Mouse (Mus musculus) adrenal gland, adult 2 months (tissue): ENCODE data around the gene Birc2. TPM values are rescaled to one million over a fixed set of nuclear protein-coding genes. Genes with fewer than 3 reads are reported as not detected.

Source experiments
- DNase-seq: peaks from one replicate; pipeline ENCODE4 v3.0.0; 2021
- microRNA-seq, 2 experiments: library from miRNA; unstranded; fragments of <30 nt; microRNA quantifications; one replicate each; pipeline ENCODE4 v1.2.0; 2021
- polyA plus RNA-seq: library from polyadenylated mRNA; depleted of rRNA; stranded (reverse); fragments of >200 nt; gene quantifications from 2 replicates; pipeline ENCODE4 v1.2.3, GENCODE M21; 2012; rRNA removed
- total RNA-seq, 2 experiments: library from RNA; stranded (reverse); gene quantifications; 2 replicates each; pipeline ENCODE4 v1.2.3; 2021

Gene Birc2
- total and polyA plus RNA-seq, 3 experiments: 19.5 to 46.1 (median 39.8) TPM

DNA sequence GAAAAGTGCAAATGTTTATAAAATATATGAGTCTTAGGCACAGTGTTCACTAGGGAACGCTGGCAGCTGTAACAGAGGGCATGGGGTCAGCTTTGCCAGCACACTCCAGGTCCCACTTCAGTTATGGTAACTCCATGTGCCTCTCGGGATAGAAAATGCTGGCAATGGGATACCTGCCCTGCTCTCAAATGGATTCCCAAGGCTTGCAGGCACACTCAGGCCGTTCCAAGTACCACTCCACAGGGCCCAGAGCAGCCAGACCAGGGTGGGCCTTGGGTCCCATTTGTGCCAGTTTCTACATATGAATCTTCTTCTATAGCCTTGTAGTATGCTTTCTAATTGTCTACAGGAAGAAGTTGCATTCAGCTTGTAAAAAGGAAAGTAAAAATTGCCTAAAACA, 51.5 kb downstream of the Birc2 start:
- DNase-seq: no peak

- DNase-seq: no peak
These were observed 52.2 kb downstream of the Birc2 start for GRCm38 (mm10) chr9:7784615-7785012.

DNA sequence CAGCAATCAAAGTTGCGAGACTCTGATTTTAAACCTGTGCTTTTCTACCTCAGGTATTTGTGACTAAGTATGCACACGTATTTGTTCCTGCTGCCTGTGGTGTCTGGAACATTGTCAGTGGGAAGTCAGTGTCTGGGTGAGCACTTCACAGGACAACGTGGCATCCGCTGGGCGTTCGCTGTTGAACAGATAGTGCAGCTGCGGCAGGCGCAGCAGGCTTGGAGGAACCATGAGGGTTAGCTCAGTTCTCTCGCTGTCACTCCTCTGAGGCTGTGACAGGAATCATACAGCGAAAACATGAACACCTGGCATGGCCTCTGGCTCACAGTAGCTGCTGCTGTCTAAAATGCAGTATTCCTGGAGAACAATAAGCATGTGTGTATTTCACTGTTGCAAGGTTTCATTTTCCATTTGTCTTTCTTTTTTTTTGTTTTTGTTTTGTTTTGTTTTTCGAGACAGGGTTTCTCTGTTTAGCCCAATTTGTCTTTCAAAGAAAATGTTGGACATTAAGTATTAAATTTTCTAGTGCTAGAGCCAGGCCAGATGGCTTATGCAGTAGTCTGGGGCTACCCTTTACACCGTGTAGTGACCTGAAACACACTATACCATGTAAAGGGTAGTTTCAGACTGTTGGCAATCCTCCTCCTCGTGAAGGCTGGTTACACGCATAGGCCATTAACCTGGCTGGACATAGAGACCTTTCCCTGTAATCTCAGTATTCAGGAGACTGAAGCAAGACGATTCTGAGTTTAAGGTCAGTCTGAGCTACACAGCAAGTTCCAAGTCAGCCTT, 52.8 kb downstream of the Birc2 start:
- no peak for DNase-seq

DNA sequence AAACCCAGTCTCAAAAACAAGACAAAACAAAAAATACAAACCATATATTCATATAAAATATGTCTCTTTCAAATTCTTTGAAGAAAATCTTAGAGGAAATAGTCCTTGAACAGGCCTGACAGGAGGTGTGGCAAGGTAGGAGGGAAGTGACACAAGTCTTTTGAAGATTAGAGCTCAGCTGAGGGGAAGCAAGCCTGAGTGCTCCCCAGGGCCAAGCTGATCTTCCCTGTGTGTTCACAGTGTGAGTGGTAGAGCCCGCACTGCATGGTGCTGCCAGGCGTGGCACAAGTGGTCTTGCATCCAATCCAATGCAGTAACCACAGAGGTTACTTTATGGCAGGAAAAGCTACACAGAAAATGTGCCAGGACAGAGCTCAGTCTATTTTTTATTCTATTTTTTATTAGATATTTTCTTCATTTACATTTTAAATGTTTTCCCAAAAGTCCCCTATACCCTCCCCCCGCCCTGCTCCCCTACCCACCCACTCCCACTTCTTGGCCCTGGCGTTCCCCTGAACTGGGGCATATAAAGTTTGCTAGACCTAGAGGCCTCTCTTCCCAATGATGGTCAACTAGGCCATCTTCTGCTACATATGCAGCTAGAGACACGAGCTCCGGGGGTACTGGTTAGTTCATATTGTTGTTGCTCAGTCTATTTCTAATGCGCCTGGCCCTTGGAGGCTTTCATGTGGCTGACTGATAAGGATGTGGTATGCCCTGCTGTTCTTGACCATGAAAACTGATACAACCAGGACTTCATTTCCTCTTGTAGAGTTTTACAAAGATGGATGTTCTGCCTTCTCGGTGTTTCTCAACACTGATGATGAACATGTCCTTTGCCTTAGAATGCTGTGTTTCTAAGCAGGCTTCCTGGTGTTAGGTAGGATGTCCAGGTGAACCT, 56.4 kb downstream of the Birc2 start:
- DNase-seq: no peak

- no peak for DNase-seq
These were observed 57.1 kb downstream of the Birc2 start for GRCm38 (mm10) chr9:7779786-7780185.

GRCm38 (mm10) chr9:7778771-7779170, 58.1 kb downstream of the Birc2 start:
- DNase-seq: no peak

DNA sequence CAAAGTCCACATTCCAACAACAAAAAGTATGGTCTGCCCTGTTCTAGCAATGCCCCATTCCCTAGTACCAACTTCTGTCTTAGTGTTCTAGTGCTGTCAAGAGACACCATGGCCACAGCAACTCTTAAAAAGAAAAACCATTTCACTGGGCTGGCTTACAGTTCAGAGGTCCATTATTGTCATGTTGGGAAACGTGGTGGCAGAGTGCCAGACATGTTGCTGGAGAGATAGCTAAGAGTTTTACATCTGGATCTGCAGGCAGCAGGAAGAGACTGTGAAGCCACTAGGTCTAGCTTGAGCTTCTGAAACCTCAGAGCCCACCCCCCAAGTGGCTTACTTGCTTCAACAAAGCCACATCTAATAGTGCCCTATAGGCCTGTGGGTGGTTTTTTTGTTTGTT, 59.2 kb downstream of the Birc2 start:
- no peak for DNase-seq

GRCm38 (mm10) chr9:7776940-7777339, 59.9 kb downstream of the Birc2 start:
- DNase-seq: no peak

DNA sequence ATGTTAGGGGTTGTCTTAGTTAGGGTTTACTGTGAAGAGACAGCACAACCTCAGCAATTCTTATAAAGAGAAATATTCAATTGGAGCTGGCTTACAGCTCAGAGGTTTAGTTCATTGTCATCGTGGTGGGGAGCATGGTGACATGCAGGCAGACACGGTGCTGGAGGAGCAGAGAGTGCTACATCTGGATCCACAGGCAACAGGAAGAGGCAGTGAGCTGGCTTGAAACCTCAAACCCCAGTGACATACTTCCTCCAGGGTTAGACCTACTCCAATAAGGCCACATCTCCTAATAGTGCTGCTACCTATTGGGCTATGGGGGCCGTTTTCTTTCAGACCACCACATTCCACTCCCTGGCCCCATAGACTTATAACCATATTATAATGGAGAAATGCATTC, 60.9 kb downstream of the Birc2 start:
- DNase-seq: no peak

DNA sequence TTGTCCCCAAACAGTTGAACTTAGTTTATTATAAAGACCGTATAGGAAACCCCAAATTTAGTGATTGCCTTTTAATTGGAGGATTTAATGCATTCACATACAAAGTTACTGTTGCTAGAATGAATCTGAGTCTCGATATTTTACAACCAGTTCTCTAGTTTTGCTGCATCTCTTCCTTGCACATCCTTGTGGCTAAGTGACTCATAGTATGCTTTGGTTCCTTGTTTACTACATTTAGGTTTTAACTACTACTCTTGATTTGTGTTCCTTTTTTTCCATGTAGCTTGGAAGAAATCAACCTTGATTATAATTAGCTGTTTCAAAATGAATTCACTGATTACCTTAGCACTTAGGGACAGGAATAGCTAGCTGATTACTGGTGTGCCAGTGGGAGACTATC, 61.9 kb downstream of the Birc2 start:
- no peak for DNase-seq

DNA sequence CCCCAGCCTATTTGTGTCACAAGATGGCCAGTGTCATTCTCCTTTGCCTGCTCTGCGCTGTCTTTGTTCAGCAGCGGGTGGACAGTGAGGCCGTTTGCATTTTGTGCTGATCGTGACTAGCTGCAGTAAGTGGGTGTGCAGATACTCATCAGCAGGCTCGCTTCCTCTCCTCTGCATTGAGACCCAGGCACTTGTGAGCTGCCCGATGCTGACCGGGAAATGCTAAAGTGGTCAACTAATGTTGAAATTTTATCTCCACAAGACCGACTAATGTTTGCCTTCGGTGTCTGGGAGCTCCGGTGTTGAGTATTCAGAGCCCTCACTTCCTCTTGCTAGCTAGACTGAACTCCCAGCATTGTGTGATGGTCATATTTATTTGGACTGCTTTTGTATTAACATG, 62.3 kb downstream of the Birc2 start:
- no peak for DNase-seq

- DNase-seq: no peak
These were observed 63.2 kb downstream of the Birc2 start for GRCm38 (mm10) chr9:7773686-7774085.

DNA sequence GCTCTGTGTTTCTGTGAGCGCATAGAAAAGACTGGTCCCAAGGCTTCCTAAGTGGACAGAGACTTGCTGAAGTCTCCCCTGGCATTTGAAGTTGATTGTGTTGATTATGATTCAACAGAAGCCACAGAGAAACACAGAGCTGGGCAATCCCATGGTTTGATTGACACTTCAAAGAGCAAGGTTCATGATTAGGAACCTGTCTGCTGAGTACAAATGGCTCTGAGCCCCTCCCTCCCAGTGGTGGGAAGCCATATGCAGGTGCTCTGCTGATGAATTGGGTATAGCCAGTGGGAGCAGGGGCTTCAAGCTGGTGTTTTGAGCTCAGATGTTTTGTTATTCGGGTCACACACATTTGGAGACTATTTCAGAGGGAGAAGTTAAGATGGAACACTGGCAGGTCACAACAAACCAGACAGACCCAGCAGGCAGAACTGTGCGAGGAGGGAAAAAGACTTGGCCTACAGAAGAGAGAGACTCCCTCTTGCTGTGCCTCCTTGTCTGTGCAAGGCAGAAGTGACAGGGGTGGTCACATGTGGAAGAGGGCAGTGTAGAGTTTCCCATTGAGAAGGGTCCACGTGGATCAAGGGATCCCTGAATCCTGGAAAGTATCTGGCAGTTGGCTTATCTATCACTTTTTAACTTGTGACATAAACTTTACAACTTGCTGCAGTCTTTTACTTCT, 64.0 kb downstream of the Birc2 start:
- DNase-seq: no peak

DNA sequence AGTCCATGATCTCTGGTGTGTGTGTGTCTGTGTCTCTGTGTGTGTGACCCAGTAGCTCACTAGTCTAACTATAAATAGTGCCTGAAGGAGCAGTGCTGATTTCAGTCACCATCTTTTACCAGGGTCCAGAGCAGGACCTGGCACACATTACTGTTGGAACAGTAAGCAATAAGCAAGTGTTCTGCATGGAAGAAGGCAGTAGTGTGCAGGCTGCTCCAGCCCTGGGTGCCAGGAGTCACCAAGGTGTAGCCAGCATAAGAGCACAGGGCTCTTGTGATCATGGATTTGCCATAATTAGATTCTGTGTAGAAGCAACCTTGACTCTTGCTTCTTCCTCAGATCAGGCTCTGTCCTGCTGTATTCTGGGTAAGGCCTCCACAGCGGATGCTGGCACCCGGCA, 64.5 kb downstream of the Birc2 start:
- DNase-seq: no peak

GRCm38 (mm10) chr9:7769491-7769890, 67.4 kb downstream of the Birc2 start:
- DNase-seq: no peak

GRCm38 (mm10) chr9:7769081-7769480, 67.8 kb downstream of the Birc2 start:
- no peak for DNase-seq

Small RNA genes within 50 kb of the gene (microRNA-seq; reads per million reads assigned to microRNA genes)
- gene Mir5618: 0 reads per million in 2 experiments

Other genes starting within 250 kb of the Birc2 start
- not detected for gene Mmp20, start 208.8 kb downstream of the Birc2 start, total RNA-seq
- not detected in 2 replicates for gene Mmp20, start 208.8 kb downstream of the Birc2 start, polyA plus RNA-seq
- not detected for gene Mmp7, start 145.0 kb downstream of the Birc2 start, total RNA-seq
- gene Mmp7, start 145.0 kb downstream of the Birc2 start, polyA plus RNA-seq: not detected in 2 replicates
- 100 to 1,000 TPM; 188 to 194 TPM for gene Tmem123, start 73.0 kb downstream of the Birc2 start, total RNA-seq
- 84.6 and 132 TPM in 2 replicates for gene Tmem123, start 73.0 kb downstream of the Birc2 start, polyA plus RNA-seq
- gene Birc3, start 36.1 kb upstream of the Birc2 start, total RNA-seq: 10 to 100 TPM; 17.3 to 26.1 TPM
- gene Birc3, start 36.1 kb upstream of the Birc2 start, polyA plus RNA-seq: 3.1 and 3.7 TPM in 2 replicates
- gene Yap1, start 167.5 kb upstream of the Birc2 start, total RNA-seq: 10 to 100 TPM; 62.5 to 71.6 TPM
- gene Yap1, start 167.5 kb upstream of the Birc2 start, polyA plus RNA-seq: 85.9 and 98.1 TPM in 2 replicates
- 1 to 10 TPM; 3.6 to 4.1 TPM for gene Cfap300, start 205.8 kb upstream of the Birc2 start, total RNA-seq
- gene Cfap300, start 205.8 kb upstream of the Birc2 start, polyA plus RNA-seq: 2.0 and 6.1 TPM in 2 replicates